ENCODE assay signal across 8 mouse cellular contexts in genomic region chr14:105779349-105779748, GRCm38 (mm10).
DNase-seq lines count a peak whose midpoint lies in the region; ATAC-seq and TF ChIP-seq lines count a peak whose summit lies in the region.

No protein-coding gene starts in this region.

- no peak for ATAC-seq in limb, embryonic 14.5 days (ENCODE audit: low FRiP score, low read depth)
- ATAC-seq in granulocyte monocyte progenitor cell, adult 5-6 weeks (replicated peaks; ENCODE audit: poor library complexity, severe bottlenecking): peak; percentile 100

- H3K4me3 ChIP-seq in limb, embryonic 14.5 days (replicated peaks; ENCODE audit: low read length): no peak overlapping the region
- no peak overlapping the region for H3K4me3 ChIP-seq in limb, embryonic 10.5 days

- 0 out of 2 replicates have a peak, but pooled peaks cover 2% of the 10 kb centered on the region for H3K9me3 ChIP-seq in limb, embryonic 14.5 days (ENCODE audit: control insufficient read depth, low read length)
- H3K9me3 ChIP-seq in limb, embryonic 10.5 days (replicated peaks): no peaks in the 10 kb centered on the region

- H3K27ac ChIP-seq in limb, embryonic 14.5 days (replicated peaks; ENCODE audit: low read depth, low read length): no peak overlapping the region
- H3K27ac ChIP-seq in limb, embryonic 10.5 days: no peak overlapping the region

- peak; percentile 24 for DNase-seq in limb, embryonic 14.5 days (ENCODE audit: low spot score)
- no peak for DNase-seq in limb, embryonic 10.5 days (ENCODE audit: low spot score)
- DNase-seq in cerebellum, adult 11-12 months: peak; percentile 78
- peak; percentile 19 to 65 for DNase-seq in layer of hippocampus, postnatal 14 days (ENCODE audit: low spot score in 2 of 2)
- DNase-seq in right cerebral cortex, postnatal 25 days: peak; percentile 48
- no peak for DNase-seq in retina, embryonic 14.5 days (ENCODE audit: low spot score)
- no peak for DNase-seq in c-Kit-positive CD71-positive TER-119-positive erythroid progenitor cells, embryonic 14.5 days (ENCODE audit: low spot score)

- H3K4me2 ChIP-seq in limb, embryonic 14.5 days (replicated peaks; ENCODE audit: low read depth, low read length, severe bottlenecking): no peak overlapping the region

- no peaks in the 10 kb centered on the region for H3K4me1 ChIP-seq in limb, embryonic 14.5 days (ENCODE audit: control insufficient read depth, insufficient read depth, low read length)
- no peaks in the 10 kb centered on the region for H3K4me1 ChIP-seq in limb, embryonic 10.5 days

- H3K36me3 ChIP-seq in limb, embryonic 14.5 days (ENCODE audit: control insufficient read depth, insufficient read depth, low read length): no peaks in the 10 kb centered on the region
- H3K36me3 ChIP-seq in limb, embryonic 10.5 days: no peaks in the 10 kb centered on the region

- H3K27me3 ChIP-seq in limb, embryonic 14.5 days (ENCODE audit: control insufficient read depth, insufficient read depth, low read length): no peaks in the 10 kb centered on the region
- H3K27me3 ChIP-seq in limb, embryonic 10.5 days (ENCODE audit: low read depth, poor library complexity, severe bottlenecking): no peaks in the 10 kb centered on the region

- no peak overlapping the region for H3K9ac ChIP-seq in limb, embryonic 14.5 days (ENCODE audit: low read depth, low read length, severe bottlenecking)

- 59% methylated on average over 4 of the region's 4 CpGs for WGBS in limb, embryonic 14.5 days
- 80% methylated on average over 4 of the region's 4 CpGs for WGBS in limb, embryonic 10.5 days

- TF ChIP-seq POLR2A in limb, embryonic 14.5 days (IDR thresholded peaks at IDR 0.05; ENCODE audit: borderline replicate concordance, extremely low read depth, insufficient read depth, insufficient read length): no peak

Comparison
In these comparisons a context has a peak if more than half of its experiments do, and no peak if none do; other contexts are left out.
1. DNase-seq: peak in limb, embryonic 14.5 days (single experiment), cerebellum, adult 11-12 months (single experiment), layer of hippocampus, postnatal 14 days (2 of 2) and right cerebral cortex, postnatal 25 days (single experiment); none in limb, embryonic 10.5 days (single experiment), retina, embryonic 14.5 days (single experiment) and c-Kit-positive CD71-positive TER-119-positive erythroid progenitor cells, embryonic 14.5 days (single experiment).